Comparison of ENCODE assay signal across 8 mouse cellular contexts in the genomic region with DNA sequence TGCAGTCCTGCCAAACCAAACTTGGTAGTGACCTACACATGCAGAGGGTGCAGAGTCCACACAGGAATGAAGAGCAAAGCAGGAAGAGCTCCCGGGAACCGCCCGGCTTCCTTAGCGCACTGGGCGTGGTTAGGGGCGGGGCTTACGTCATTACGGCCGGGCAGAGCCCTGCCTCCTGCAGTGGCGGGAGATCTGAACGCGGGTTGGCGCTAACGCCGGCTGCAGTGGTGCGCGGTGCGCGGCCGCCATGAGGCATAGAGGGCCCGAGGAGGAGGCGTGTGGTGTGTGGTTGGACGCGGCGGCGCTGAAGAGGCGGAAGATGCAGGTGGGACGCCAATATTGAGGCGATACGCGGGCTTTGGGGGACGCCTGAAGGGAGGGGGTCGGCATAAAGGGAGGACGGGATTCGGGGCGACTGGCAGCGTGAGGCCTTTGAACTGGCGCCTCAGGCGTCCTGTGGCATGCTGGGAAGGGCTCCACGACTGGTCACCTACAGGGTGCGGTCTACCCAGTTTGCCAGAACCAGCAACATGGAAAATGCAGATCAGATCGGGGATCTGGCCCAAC. TPM values are rescaled to one million over a fixed set of nuclear protein-coding genes. Genes with fewer than 3 reads are reported as not detected.
DNase-seq lines count a peak whose midpoint lies in the region; ATAC-seq and TF ChIP-seq lines count a peak whose summit lies in the region.

A gene (plus strand): TSS at position 155 of the 567 bp plus-strand sequence.

- TF ChIP-seq CTCF in midbrain, postnatal 0 days (IDR thresholded peaks at IDR 0.05) = peak; percentile 33; the same call in 1 of the 2 replicates

- peak within 1 kb of the TSS; percentile 94 for H3K4me2 ChIP-seq in embryonic facial prominence, embryonic 13.5 days
- peak within 1 kb of the TSS; percentile 97 for H3K4me2 ChIP-seq in limb, embryonic 15.5 days
- H3K4me2 ChIP-seq in midbrain, postnatal 0 days (ENCODE audit: low read depth, low read length, poor library complexity, severe bottlenecking) = peak within 1 kb of the TSS; percentile 98

- H3K9me3 ChIP-seq in embryonic facial prominence, embryonic 13.5 days = no peaks in the 10 kb centered on the region
- H3K9me3 ChIP-seq in limb, embryonic 15.5 days = no peaks in the 10 kb centered on the region
- no peaks in the 10 kb centered on the region for H3K9me3 ChIP-seq in midbrain, postnatal 0 days (ENCODE audit: low read length)

- H3K36me3 ChIP-seq in embryonic facial prominence, embryonic 13.5 days = peaks cover 6% of the 10 kb centered on the region; the same call in 1 of the 2 replicates
- peaks cover 13% of the 10 kb centered on the region; the same call in 1 of the 2 replicates for H3K36me3 ChIP-seq in limb, embryonic 15.5 days
- peaks cover 19% of the 10 kb centered on the region for H3K36me3 ChIP-seq in midbrain, postnatal 0 days (ENCODE audit: insufficient read depth, low read length)

- no peaks in the 10 kb centered on the region for H3K27me3 ChIP-seq in embryonic facial prominence, embryonic 13.5 days
- no peaks in the 10 kb centered on the region for H3K27me3 ChIP-seq in limb, embryonic 15.5 days
- H3K27me3 ChIP-seq in midbrain, postnatal 0 days (ENCODE audit: insufficient read depth, low read length) = no peaks in the 10 kb centered on the region

- H3K4me1 ChIP-seq in embryonic facial prominence, embryonic 13.5 days = peaks cover 17% of the 10 kb centered on the region
- peaks cover 23% of the 10 kb centered on the region for H3K4me1 ChIP-seq in limb, embryonic 15.5 days
- H3K4me1 ChIP-seq in midbrain, postnatal 0 days (ENCODE audit: insufficient read depth, low read length) = peaks cover 6% of the 10 kb centered on the region; the same call in 1 of the 2 replicates

- WGBS in embryonic facial prominence, embryonic 13.5 days = under 1% methylated on average over 42 of the region's 42 CpGs
- under 1% methylated on average over 42 of the region's 42 CpGs for WGBS in limb, embryonic 15.5 days
- WGBS in midbrain, postnatal 0 days = under 1% methylated on average over 42 of the region's 42 CpGs

- H3K4me3 ChIP-seq in embryonic facial prominence, embryonic 13.5 days = peak within 1 kb of the TSS; percentile 65
- peak within 1 kb of the TSS; percentile 62 for H3K4me3 ChIP-seq in limb, embryonic 15.5 days
- peak within 1 kb of the TSS; percentile 42 for H3K4me3 ChIP-seq in midbrain, postnatal 0 days (ENCODE audit: low read depth, low read length)

- DNase-seq in 416B (ENCODE audit: low read depth) = peak; percentile 96
- DNase-seq in adrenal gland, postnatal 4 days (ENCODE audit: low spot score in 2 of 2) = peak; percentile 75 to 76
- peak; percentile 84 for DNase-seq in heart, adult 8-10 months (ENCODE audit: low spot score)
- DNase-seq in kidney, adult 8-10 months = peak; percentile 88 to 91
- peak; percentile 96 for DNase-seq in midbrain, postnatal 0 days (ENCODE audit: low spot score)
- DNase-seq in spleen, postnatal 10 days (ENCODE audit: low spot score in 2 of 2) = peak; percentile 85 to 95

- no peak within 1 kb of the TSS for H3K27ac ChIP-seq in embryonic facial prominence, embryonic 13.5 days
- H3K27ac ChIP-seq in limb, embryonic 15.5 days = peak within 1 kb of the TSS; percentile 11; the same call in 1 of the 2 replicates
- 0 out of 2 replicates have a peak within 1 kb of the TSS, but pooled peaks have one; percentile 12 for H3K27ac ChIP-seq in midbrain, postnatal 0 days (ENCODE audit: low read depth, low read length)

- peak within 1 kb of the TSS; percentile 72 for H3K9ac ChIP-seq in embryonic facial prominence, embryonic 13.5 days
- peak within 1 kb of the TSS; percentile 52 for H3K9ac ChIP-seq in limb, embryonic 15.5 days
- 0 out of 2 replicates have a peak within 1 kb of the TSS, but pooled peaks have one; percentile 24 for H3K9ac ChIP-seq in midbrain, postnatal 0 days (replicated peaks; ENCODE audit: low read length, poor library complexity, severe bottlenecking)

- ATAC-seq in embryonic facial prominence, embryonic 13.5 days (ENCODE audit: insufficient number of reproducible peaks, insufficient read depth, low FRiP score, low TSS enrichment, low read depth) = peak; percentile 89
- ATAC-seq in limb, embryonic 15.5 days (ENCODE audit: insufficient number of reproducible peaks, low FRiP score, low TSS enrichment, low read depth) = peak; percentile 90
- ATAC-seq in midbrain, postnatal 0 days (ENCODE audit: low FRiP score) = peak; percentile 90

RNA-seq across cellular contexts. Expression of the gene that starts here (rescaled TPM):
- total RNA-seq in adrenal gland, postnatal 4 days (2021) = 1 to 10 TPM; 4.7 to 5.4 TPM
- 10.6 and 11.7 TPM in 2 replicates for polyA plus RNA-seq in embryonic facial prominence, embryonic 13.5 days (2015; fragmentation: Nextera tagmentation; extraction: Ambion mirVana)
- under 1 TPM in 1 of 4 experiments, not detected in 3; 0.20 TPM for total RNA-seq in heart, adult 8-10 months (2022)
- 8.9 and 12.1 TPM in 2 replicates for polyA plus RNA-seq in limb, embryonic 15.5 days (2015; fragmentation: Nextera tagmentation; extraction: Ambion mirVana)
- 1.5 and 2.0 TPM in 2 replicates for total RNA-seq in midbrain, postnatal 0 days (2014; rRNA removed)
- polyA plus RNA-seq in midbrain, postnatal 0 days (2015; fragmentation: Nextera tagmentation; extraction: Ambion mirVana) = 0.91 and 1.3 TPM in 2 replicates

Comparison
In these comparisons a context has a peak if more than half of its experiments do, and no peak if none do; other contexts are left out.
1. Peak in DNase-seq in heart, adult 8-10 months; RNA of the gene not detected or under 1 TPM.